Mouse (Mus musculus): ENCODE measurements around the gene Nek8. TPM values are rescaled to one million over a fixed set of nuclear protein-coding genes. Genes with fewer than 3 reads are reported as not detected.

Gene Nek8
- polyA plus RNA-seq, 1 experiment from 2014 or later, result 16.0 TPM

DNA sequence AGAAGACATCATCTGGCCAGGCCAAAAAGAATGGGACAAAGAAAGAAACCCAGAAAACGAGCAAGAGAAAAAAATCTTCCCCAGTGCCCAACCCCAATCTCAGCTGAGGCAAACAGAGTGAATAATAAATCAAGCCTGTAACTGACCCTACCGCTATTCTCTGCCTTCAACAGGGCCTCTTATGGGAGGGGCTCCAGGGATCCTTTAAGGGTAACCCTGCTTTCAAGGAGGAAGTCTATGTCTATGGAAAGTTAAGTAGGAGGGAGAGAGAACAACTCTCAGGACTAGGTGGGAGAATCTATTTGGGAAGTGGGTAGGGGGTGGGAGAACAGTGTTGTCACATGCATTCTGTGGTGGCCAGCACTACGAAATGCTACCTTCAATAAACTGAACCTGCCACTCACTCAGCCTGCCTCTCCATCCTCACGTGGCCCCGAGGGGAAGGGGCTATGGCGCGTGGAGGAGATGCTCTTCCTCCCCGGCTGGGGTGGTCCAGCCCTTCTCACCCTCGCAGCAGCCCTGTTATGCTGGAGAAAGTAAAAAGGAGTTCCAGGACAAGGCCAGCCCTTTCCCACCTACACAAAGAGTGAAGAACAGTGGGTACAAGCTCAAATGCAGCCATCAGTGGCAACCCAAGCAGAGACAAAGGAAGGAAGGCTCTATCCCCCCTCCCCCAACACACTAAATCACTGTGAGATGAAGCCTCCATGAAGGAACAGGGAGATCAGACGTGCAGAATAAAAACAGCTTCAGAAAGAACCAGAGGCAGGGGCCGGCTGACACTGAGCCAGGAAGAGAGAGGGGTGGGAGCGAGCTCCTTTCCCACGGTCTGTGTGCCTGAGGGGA, 29.1 kb upstream of the Nek8 start:
- 38% methylated on average over 13 of the region's 13 CpGs for WGBS
- H3K4me3 ChIP-seq (ENCODE audit: low read depth, low read length), result no peak overlapping the region
- no peaks in the 10 kb centered on the region for H3K9me3 ChIP-seq (ENCODE audit: control insufficient read depth, low read depth, low read length)
- H3K27ac ChIP-seq (ENCODE audit: low read length), result peak overlapping the region; percentile 28; the same call in 1 of the 2 replicates
- peaks cover 54% of the 10 kb centered on the region for H3K36me3 ChIP-seq (ENCODE audit: control insufficient read depth, insufficient read depth, low read length)
- no peak overlapping the region for H3K4me2 ChIP-seq (replicated peaks; ENCODE audit: low read depth, low read length)
- H3K27me3 ChIP-seq (ENCODE audit: control insufficient read depth, insufficient read depth, low read length), result no peaks in the 10 kb centered on the region
- no peaks in the 10 kb centered on the region for H3K4me1 ChIP-seq (ENCODE audit: control insufficient read depth, insufficient read depth, low read length)
- no peak for ATAC-seq (ENCODE audit: insufficient number of reproducible peaks, insufficient read depth, low FRiP score, low read depth)
- H3K9ac ChIP-seq (replicated peaks; ENCODE audit: low read depth, low read length), result no peak overlapping the region; the same call in 1 of the 2 replicates

DNA sequence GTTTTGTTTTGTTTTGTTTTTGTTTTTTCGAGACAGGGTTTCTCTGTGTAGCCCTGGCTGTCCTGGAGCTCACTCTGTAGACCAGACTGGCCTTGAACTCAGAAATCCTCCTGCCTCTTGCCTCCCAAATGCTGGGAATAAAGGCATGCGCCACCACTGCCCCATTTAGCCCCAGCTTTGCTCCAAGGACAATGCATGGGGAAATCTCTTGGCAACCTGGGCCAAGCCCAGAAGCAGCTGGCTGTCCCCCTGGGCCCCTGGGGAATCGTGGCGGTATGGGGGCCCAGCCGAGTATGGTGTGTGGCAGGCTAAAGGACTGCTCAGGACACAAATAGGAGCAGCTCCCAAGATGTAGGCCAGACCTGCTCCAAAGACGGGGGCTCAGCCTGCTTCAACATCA, 27.8 kb upstream of the Nek8 start:
- Histone ChIP-seq H3K4me3 (ENCODE audit: low read depth, low read length) (no peak overlapping the region), H3K9ac (replicated peaks; ENCODE audit: low read depth, low read length) (no peak overlapping the region), H3K4me2 (replicated peaks; ENCODE audit: low read depth, low read length) (no peak overlapping the region), H3K27me3 (ENCODE audit: control insufficient read depth, insufficient read depth, low read length) (no peaks in the 10 kb centered on the region), H3K27ac (ENCODE audit: low read length) (no peak overlapping the region), H3K4me1 (ENCODE audit: control insufficient read depth, insufficient read depth, low read length) (no peaks in the 10 kb centered on the region), H3K36me3 (ENCODE audit: control insufficient read depth, insufficient read depth, low read length) (peaks cover 41% of the 10 kb centered on the region), H3K9me3 (ENCODE audit: control insufficient read depth, low read depth, low read length) (no peaks in the 10 kb centered on the region)
- WGBS, result 88% methylated on average over 6 of the region's 6 CpGs
- no peak for ATAC-seq (ENCODE audit: insufficient number of reproducible peaks, insufficient read depth, low FRiP score, low read depth)

DNA sequence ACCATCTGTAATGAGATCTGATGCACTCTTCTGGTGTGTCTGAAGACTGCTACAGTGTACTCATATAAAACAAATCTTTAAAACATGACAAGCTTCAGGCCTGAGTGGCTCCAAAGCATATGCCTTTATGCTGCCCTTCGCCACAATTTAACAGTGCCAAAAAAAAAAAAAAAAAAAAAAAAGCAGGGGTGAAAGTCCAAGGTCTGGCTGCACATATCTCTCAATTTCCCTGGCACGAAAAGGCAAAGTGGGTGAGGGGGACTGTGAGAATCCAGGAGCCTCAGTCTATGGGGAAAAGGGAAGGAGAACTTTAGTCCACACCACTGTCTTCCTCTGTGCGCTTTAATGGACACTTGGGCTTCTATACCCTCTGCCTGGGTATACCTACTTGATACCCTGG, 25.9 kb upstream of the Nek8 start:
- Histone ChIP-seq H3K9ac (replicated peaks; ENCODE audit: low read depth, low read length) (no peak overlapping the region), H3K4me1 (ENCODE audit: control insufficient read depth, insufficient read depth, low read length) (no peaks in the 10 kb centered on the region), H3K36me3 (ENCODE audit: control insufficient read depth, insufficient read depth, low read length) (peaks cover 22% of the 10 kb centered on the region), H3K27me3 (ENCODE audit: control insufficient read depth, insufficient read depth, low read length) (no peaks in the 10 kb centered on the region), H3K4me3 (ENCODE audit: low read depth, low read length) (no peak overlapping the region), H3K9me3 (ENCODE audit: control insufficient read depth, low read depth, low read length) (no peaks in the 10 kb centered on the region), H3K27ac (ENCODE audit: low read length) (no peak overlapping the region), H3K4me2 (replicated peaks; ENCODE audit: low read depth, low read length) (no peak overlapping the region)
- no peak for ATAC-seq (ENCODE audit: insufficient number of reproducible peaks, insufficient read depth, low FRiP score, low read depth)
- WGBS, result 90% methylated on average over 3 of the region's 3 CpGs

DNA sequence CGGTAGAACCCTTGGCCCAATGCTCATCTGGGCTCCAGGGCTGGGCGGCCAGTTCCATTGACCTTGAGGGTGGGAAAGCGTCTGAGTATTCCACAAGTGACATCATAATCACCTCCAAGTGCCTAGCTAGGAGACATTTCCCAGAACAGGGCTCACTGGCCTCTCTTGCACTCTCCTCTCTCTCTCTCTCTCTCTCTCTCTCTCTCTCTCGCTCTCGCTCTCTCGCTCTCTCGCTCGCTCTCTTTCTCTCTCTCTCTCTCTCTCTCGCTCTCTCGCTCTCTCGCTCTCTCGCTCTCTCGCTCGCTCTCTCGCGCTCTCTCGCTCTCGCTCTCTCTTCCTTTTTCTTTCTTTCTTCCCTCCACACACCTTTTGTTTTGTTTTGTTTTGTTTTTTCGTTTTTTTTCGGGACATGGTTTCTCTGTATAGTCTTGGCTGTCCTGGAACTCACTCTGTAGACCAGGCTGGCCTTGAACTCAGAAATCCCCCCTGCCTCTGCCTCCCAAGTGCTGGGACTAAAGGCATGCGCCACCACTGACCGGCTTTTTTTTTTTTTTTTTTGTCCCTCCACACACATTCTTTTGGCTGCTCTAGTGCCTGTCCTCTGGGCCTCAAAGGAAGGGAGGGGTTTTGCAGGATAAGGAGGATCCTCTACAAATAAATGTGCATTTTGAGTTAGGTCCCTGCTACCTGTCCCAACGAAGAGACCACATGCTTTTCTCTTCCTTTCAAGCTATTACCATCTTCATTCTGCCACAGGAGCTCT, 18.8 kb upstream of the Nek8 start:
- WGBS, result 62% methylated on average over 23 of the region's 23 CpGs
- Histone ChIP-seq H3K27ac (ENCODE audit: low read length) (peak overlapping the region; percentile 0; the same call in 1 of the 2 replicates), H3K9me3 (ENCODE audit: control insufficient read depth, low read depth, low read length) (no peaks in the 10 kb centered on the region), H3K27me3 (ENCODE audit: control insufficient read depth, insufficient read depth, low read length) (no peaks in the 10 kb centered on the region), H3K36me3 (ENCODE audit: control insufficient read depth, insufficient read depth, low read length) (peaks cover 11% of the 10 kb centered on the region), H3K4me1 (ENCODE audit: control insufficient read depth, insufficient read depth, low read length) (peaks cover 4% of the 10 kb centered on the region; the same call in 1 of the 2 replicates), H3K9ac (replicated peaks; ENCODE audit: low read depth, low read length) (no peak overlapping the region), H3K4me3 (ENCODE audit: low read depth, low read length) (peak overlapping the region; percentile 49), H3K4me2 (replicated peaks; ENCODE audit: low read depth, low read length) (peak overlapping the region; percentile 60)
- ATAC-seq (ENCODE audit: insufficient number of reproducible peaks, insufficient read depth, low FRiP score, low read depth), result no peak

DNA sequence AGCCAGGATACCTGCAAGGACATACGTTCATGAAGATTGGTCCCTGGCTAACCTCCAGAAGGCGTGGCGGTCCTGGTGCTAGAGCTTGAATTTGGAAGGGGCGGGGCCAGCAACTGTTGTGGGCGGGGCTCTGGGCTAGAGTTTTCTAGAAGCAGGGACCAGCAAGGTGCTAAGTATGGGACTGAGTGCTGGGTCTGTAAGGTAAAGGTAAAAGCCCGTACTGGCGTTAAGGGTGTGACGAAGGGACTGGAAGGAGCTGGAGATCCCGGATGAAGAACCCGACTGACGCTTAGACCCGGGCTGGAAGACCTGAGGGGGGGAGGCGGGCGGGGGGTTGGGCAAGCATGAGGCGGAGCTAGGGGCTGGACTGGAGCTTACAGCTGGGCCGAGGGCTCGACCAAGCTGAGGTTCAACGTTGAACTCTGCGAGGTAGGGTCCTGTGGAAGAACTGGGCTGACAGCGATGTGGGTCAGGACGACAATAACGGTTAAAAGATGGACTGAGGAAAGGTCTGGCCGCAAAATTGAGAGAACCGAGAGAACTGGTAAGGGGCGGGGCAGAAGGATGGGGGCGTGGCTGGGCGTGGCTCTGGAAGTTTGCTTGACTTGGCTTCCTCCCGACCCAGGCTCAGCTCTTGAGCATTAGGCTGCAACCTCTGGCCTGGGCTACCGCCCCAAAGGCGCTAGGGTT, 18.1 kb upstream of the Nek8 start:
- peak overlapping the region; percentile 49 for H3K4me3 ChIP-seq (ENCODE audit: low read depth, low read length)
- no peaks in the 10 kb centered on the region for H3K27me3 ChIP-seq (ENCODE audit: control insufficient read depth, insufficient read depth, low read length)
- peak overlapping the region; percentile 12; the same call in 1 of the 2 replicates for H3K9ac ChIP-seq (replicated peaks; ENCODE audit: low read depth, low read length)
- no peak overlapping the region; the same call in 1 of the 2 replicates for H3K27ac ChIP-seq (ENCODE audit: low read length)
- no peaks in the 10 kb centered on the region for H3K9me3 ChIP-seq (ENCODE audit: control insufficient read depth, low read depth, low read length)
- H3K4me1 ChIP-seq (ENCODE audit: control insufficient read depth, insufficient read depth, low read length), result peaks cover 10% of the 10 kb centered on the region
- H3K36me3 ChIP-seq (ENCODE audit: control insufficient read depth, insufficient read depth, low read length), result peaks cover 11% of the 10 kb centered on the region
- 3% methylated on average over 30 of the region's 30 CpGs for WGBS
- peak overlapping the region; percentile 60 for H3K4me2 ChIP-seq (replicated peaks; ENCODE audit: low read depth, low read length)
- peak; percentile 66; the same call in 1 of the 2 replicates for ATAC-seq (ENCODE audit: insufficient number of reproducible peaks, insufficient read depth, low FRiP score, low read depth)

DNA sequence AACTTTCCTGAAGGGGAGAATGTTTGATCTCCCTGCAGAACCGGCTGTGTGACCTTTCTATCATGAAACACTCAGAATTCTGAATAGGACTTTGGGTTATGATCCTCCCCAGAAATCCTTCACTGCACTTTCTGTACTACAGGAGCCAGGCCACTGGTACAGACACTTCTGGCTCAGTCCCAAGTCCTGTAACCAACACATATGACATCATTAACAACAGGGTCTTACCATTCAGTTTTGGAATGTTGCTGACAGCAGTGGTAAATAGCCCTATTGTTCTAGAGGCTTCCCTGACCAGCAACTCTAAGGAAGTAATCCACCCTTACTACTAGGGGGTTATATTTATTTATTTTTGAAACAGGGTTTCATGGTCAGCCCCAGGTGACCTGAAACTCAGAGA, 16.6 kb upstream of the Nek8 start, which contains the start of gene Proca1:
Proca1 (plus strand) TSS at position 280 of the 400 bp plus-strand sequence.
- Histone ChIP-seq H3K27me3 (ENCODE audit: control insufficient read depth, insufficient read depth, low read length) (no peaks in the 10 kb centered on the region), H3K9me3 (ENCODE audit: control insufficient read depth, low read depth, low read length) (no peaks in the 10 kb centered on the region), H3K4me3 (ENCODE audit: low read depth, low read length) (peak within 1 kb of the TSS; percentile 49), H3K27ac (ENCODE audit: low read length) (no peak within 1 kb of the TSS), H3K9ac (replicated peaks; ENCODE audit: low read depth, low read length) (no peak within 1 kb of the TSS), H3K36me3 (ENCODE audit: control insufficient read depth, insufficient read depth, low read length) (peaks cover 11% of the 10 kb centered on the region), H3K4me2 (replicated peaks; ENCODE audit: low read depth, low read length) (peak within 1 kb of the TSS; percentile 60), H3K4me1 (ENCODE audit: control insufficient read depth, insufficient read depth, low read length) (peaks cover 12% of the 10 kb centered on the region)
- no peak for ATAC-seq (ENCODE audit: insufficient number of reproducible peaks, insufficient read depth, low FRiP score, low read depth)
- WGBS, result 73% methylated on average over 1 of the region's 1 CpGs

DNA sequence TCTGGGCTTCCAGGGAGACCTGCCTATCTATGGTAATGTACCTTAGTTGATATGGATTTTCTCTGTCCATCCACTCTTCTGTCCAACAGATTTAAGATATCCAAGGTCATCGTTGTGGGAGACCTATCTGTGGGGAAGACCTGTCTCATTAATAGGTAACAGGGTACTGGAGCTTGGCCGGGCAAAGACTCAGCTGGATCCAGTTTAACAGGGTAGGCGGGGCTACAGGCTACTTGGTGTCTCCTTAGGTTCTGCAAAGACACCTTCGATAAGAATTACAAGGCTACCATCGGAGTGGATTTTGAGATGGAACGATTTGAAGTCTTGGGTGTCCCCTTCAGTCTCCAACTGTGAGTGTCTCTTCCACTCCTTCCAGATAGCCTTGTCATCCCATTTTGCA, 13.6 kb upstream of the Nek8 start:
- peak overlapping the region; percentile 73 for H3K4me3 ChIP-seq (ENCODE audit: low read depth, low read length)
- H3K4me2 ChIP-seq (replicated peaks; ENCODE audit: low read depth, low read length), result peak overlapping the region; percentile 46
- peaks cover 11% of the 10 kb centered on the region for H3K36me3 ChIP-seq (ENCODE audit: control insufficient read depth, insufficient read depth, low read length)
- no peak for ATAC-seq (ENCODE audit: insufficient number of reproducible peaks, insufficient read depth, low FRiP score, low read depth)
- no peaks in the 10 kb centered on the region for H3K27me3 ChIP-seq (ENCODE audit: control insufficient read depth, insufficient read depth, low read length)
- WGBS, result 57% methylated on average over 6 of the region's 6 CpGs
- H3K9ac ChIP-seq (replicated peaks; ENCODE audit: low read depth, low read length), result 0 out of 2 replicates have a peak overlapping the region, but pooled peaks have one; percentile 88
- H3K4me1 ChIP-seq (ENCODE audit: control insufficient read depth, insufficient read depth, low read length), result peaks cover 15% of the 10 kb centered on the region
- H3K27ac ChIP-seq (ENCODE audit: low read length), result peak overlapping the region; percentile 99
- H3K9me3 ChIP-seq (ENCODE audit: control insufficient read depth, low read depth, low read length), result no peaks in the 10 kb centered on the region

Data from stomach, embryonic 14.5 days (tissue).